Mouse (Mus musculus): ENCODE results near the gene Traf7. TPM values are rescaled to one million over a fixed set of nuclear protein-coding genes. Genes with fewer than 3 reads are reported as not detected.

Gene Traf7
- 57.3 TPM for polyA plus RNA-seq (2017; shearing (Covaris generic))

DNA sequence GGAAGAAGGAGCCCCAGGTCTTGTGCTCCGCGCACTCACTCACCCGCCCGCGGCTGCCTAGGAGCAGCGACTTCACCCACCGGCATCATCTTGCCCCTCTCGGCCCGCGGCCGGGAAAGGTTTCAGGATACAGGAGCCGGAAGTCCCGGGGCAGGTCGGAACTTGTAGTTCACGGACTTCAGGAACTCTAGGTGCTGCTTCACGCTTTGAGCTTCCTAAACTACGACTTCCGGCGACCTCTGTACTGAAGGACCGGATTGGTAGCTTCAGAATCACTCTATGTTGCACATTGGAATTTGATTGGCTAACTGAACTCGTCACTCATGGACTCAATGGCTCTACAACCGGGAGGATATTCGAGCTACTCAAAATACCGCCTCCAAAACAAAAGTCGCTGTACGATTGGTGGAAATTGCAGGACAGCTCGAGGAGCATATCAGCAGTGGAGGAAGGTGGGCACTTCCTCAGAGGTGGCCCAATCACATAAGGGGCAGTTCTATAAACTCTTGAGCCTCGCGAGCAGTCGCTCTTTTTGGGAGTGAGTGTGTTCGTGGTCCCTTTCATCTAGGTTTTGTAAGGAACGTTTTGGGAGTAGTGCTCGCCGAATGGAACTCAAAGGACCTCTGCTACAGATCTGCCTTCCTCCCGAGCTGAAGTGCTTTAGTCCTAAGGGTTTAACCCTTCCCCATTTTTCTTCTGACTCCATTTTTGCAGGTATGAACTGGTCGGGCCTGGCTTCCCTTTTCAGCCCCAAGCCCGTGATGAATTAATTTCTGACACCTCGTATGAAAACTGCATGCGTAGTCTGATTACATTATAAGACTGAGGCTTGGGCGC, at the start of gene Traf7:
Gene Traf7, minus strand, starts transcription at position 216 of the 837 bp plus-strand sequence.

DNA sequence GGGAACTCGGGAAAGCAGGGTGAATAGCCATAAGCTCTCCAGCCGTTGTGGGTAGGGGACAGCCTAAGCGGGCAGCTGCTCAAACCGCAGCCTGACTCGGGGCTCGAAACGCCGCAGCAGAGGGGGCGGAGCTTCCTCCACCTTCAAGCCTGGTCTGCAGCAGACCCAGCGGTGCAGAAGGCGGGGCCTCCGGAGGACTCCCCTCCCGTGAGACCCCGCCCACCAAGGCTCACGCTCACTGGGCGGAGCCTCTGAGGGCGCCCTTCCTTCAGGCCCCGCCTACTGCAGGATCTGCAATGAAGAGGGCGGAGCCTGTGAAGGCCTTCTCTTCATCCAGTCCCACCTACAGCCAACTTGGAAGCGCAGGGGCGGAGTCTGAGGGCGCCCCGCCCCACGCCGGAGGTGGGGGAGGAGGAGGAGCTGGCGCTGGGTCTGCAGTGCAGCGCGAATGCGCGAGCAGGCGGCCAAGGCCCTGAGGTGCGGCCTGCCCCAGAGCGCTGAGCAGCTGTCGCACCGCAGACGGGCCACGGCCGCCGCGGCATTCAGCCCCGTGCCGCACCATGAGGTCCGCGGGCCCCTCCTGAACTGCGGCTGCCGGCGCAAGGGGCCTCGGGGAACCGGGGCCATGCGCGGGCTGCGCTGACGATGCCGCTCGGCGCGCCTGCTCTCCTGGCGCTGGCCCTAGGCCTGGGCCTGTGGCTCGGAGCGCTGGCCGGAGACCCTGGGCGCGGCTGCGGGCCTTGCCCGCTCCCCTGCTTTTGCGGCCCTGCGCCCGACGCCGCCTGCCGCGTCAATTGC, 22.1 kb upstream of the Traf7 start, which contains the start of gene Pkd1:
Gene Pkd1, plus strand, starts transcription at position 217 of the 798 bp plus-strand sequence.

DNA sequence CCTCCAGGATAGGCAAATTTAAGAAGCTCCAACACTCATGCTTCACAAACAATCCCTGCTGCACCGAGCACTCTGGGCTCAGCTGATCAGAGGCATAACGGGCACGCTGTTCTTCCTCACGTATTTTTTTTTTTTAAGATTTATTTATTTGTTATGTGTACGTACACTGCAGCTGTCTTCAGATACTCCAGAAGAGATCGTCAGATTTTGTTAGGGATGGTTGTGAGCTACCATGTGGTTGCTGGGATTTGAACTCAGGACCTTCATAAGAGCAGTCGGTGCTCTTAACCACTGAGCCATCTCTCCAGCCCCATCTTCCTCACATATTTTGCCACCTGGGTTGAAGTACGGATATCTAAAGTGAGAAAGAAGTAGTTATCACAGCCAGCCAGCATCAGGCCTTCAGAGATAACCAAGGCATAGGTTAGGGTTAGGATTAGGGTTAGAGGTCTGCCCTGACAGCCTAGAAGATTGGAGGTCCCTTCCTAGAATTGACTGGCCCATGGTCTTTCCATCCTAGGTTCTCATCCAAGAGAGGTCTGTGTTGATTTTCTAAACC, 6.5 kb upstream of the Traf7 start, which contains the start of gene Rab26:
Gene Rab26, minus strand, starts transcription at position 51 of the 559 bp plus-strand sequence.

DNA sequence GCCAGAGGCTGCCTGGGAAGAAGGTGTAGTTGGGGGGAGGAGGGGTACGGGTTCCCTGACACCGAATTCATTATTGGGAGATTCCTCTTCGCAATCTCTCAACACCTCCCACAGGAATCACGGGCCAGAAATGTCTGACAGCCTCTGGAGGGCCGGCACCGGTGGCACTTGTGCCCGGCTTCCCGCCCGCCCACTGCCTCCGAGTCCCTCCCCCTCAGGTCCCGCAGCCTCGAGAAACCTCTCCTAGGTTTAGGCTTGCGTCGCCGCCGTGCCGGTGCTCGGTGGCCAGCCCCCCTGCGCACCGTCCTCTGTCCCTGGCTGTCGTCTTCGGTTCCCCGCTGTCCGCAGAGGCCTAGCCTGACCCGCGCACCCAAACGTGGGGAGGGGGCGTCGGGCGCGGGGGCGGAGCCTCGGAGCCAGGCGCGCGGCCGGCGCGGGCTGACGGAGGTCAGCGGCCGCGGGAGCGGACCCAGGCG, 39.5 kb downstream of the Traf7 start, which contains the start of gene Caskin1:
Gene Caskin1, plus strand, starts transcription at position 416 of the 476 bp plus-strand sequence.

DNA sequence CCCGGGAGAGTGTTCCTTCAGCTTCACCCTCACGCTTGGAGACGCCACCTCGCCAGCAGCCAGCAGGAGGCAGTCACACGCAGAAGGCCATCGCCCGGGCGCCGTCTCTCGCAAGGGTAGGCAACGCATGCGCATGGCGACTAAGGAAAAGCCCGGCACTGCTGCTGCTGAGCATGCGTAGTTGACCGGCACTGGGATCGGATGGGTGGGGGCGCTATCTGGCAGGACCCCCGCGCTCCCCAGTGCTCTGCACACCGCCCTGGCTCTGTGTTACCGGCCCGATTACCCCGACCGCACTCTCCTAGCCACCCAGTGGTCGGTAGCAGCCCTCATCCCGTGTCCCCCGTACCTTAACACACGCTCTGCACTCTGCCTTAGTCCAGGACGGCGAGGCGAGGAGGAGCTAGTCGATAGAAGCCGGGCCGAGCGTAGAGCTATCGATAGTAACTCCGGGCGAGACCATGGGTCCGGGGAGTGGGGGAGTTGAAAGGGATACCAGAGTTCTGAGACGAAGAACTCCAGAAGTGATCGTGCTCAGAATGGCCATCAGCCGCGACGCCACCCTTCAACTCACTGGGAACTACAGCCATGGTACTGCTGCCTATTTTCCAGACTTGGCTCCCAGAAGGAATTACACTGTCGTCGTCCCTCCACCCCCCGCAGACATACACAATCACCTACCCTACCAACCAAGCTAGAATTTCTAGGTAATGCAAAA, 48.9 kb downstream of the Traf7 start, which contains the start of gene Mlst8:
Gene Mlst8, minus strand, starts transcription at position 416 of the 718 bp plus-strand sequence.

DNA sequence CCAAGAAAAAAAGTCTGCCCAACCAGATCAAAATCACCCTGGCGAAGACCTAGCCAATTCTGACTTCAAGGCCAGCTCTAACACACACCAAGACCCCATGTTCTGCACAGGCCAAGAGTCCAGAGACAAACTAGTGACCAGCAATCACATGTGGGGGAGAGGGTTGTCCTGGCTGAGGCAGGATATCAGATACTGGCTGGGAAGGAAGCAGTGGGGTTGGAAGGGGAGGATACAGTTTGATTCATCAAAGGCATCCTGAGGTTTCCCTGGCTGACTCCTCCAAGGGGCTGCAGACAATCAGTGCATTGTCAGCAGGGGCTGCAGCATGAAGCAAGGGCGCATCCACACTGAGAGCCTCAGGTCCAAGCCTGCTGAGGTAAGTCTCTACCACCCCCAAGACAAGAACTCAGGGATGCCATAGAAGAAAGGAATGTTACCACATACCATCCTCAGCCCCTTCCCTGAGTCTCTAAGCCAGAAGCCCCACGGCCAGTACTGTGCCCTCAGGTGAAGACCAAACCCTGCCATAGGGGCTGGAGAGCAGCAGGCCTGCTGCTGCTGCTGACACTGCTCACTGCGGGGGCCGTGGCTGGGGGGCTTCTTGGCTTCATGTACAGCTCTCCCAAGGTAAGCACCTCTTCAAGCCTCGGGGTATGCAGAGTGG, 54.0 kb downstream of the Traf7 start, which contains the start of gene Bricd5:
Gene Bricd5, plus strand, starts transcription at position 273 of the 664 bp plus-strand sequence.

DNA sequence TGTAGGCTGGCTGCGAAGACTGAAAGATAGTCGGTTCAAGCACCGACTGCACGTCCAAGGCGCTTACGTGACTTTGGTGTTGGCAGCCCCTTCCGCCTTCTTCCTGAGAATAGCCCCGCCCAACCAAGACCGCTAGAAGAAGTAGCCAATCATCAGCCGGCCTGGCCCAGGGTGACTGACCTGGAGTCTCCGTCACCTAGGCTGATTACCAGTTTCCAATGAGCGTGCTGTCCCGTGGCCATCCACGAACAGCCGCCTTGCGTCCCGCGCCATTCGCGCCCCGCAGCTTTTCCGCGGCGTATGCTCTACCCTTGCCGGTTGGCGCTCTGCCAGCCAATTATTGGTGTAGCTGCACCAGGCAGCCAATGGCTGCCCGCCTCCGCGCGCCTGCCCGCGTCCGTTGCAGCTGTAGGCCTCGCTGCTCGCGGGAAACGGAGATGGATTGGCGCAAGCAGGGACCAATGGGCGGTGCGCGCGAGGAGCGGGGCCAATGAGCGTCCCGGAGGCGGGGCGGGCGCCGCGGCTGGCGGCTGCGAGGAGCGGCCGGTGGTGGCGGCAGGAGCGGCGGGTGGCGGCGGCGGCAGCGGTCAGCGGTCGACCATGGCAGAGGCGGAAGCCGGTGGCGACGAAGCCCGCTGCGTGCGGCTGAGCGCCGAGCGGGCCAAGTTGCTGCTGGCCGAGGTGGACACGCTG, 57.7 kb downstream of the Traf7 start, which contains the start of the genes E4f1 and Pgp:
Gene E4f1, minus strand, starts transcription at position 404 of the 693 bp plus-strand sequence.
Gene Pgp, plus strand, starts transcription at position 483 of the 693 bp plus-strand sequence.

Other genes with a start within 250 kb of the Traf7 start
- 0.46 TPM for gene Abca17, start 176.9 kb downstream of the Traf7 start, polyA plus RNA-seq (2017; shearing (Covaris generic))
- gene Abca3, start 176.0 kb downstream of the Traf7 start, polyA plus RNA-seq (2017; shearing (Covaris generic)): 18.0 TPM
- 197 TPM for gene Rnps1, start 113.4 kb downstream of the Traf7 start, polyA plus RNA-seq (2017; shearing (Covaris generic))
- 57.8 TPM for gene Eci1, start 101.3 kb downstream of the Traf7 start, polyA plus RNA-seq (2017; shearing (Covaris generic))
- gene Dnase1l2, start 84.8 kb downstream of the Traf7 start, polyA plus RNA-seq (2017; shearing (Covaris generic)): 2.1 TPM
- gene E4f1, start 57.6 kb downstream of the Traf7 start, polyA plus RNA-seq (2017; shearing (Covaris generic)): 118 TPM
- 14.9 TPM for gene Pgp, start 57.5 kb downstream of the Traf7 start, polyA plus RNA-seq (2017; shearing (Covaris generic))
- 0.74 TPM for gene Bricd5, start 54.1 kb downstream of the Traf7 start, polyA plus RNA-seq (2017; shearing (Covaris generic))
- gene Mlst8, start 48.9 kb downstream of the Traf7 start, polyA plus RNA-seq (2017; shearing (Covaris generic)): 18.7 TPM
- gene Caskin1, start 39.3 kb downstream of the Traf7 start, polyA plus RNA-seq (2017; shearing (Covaris generic)): 0.39 TPM
- 2.1 TPM for gene Rab26, start 6.3 kb upstream of the Traf7 start, polyA plus RNA-seq (2017; shearing (Covaris generic))
- 41.2 TPM for gene Pkd1, start 21.9 kb upstream of the Traf7 start, polyA plus RNA-seq (2017; shearing (Covaris generic))
- gene Tsc2, start 104.7 kb upstream of the Traf7 start, polyA plus RNA-seq (2017; shearing (Covaris generic)): 34.6 TPM
- gene Nthl1, start 104.7 kb upstream of the Traf7 start, polyA plus RNA-seq (2017; shearing (Covaris generic)): 3.4 TPM
- gene Slc9a3r2, start 122.4 kb upstream of the Traf7 start, polyA plus RNA-seq (2017; shearing (Covaris generic)): not detected
- gene Npw, start 130.5 kb upstream of the Traf7 start, polyA plus RNA-seq (2017; shearing (Covaris generic)): not detected
- gene Zfp598, start 141.7 kb upstream of the Traf7 start, polyA plus RNA-seq (2017; shearing (Covaris generic)): 17.8 TPM
- gene Syngr3, start 162.0 kb upstream of the Traf7 start, polyA plus RNA-seq (2017; shearing (Covaris generic)): 1.9 TPM
- 27.8 TPM for gene Gfer, start 168.2 kb upstream of the Traf7 start, polyA plus RNA-seq (2017; shearing (Covaris generic))
- 2.1 TPM for gene Noxo1, start 168.3 kb upstream of the Traf7 start, polyA plus RNA-seq (2017; shearing (Covaris generic))
- gene Tbl3, start 179.7 kb upstream of the Traf7 start, polyA plus RNA-seq (2017; shearing (Covaris generic)): 45.0 TPM
- gene Rnf151, start 190.1 kb upstream of the Traf7 start, polyA plus RNA-seq (2017; shearing (Covaris generic)): not detected
- gene Rps2, start 190.2 kb upstream of the Traf7 start, polyA plus RNA-seq (2017; shearing (Covaris generic)): 933 TPM
- 150 TPM for gene Ndufb10, start 196.5 kb upstream of the Traf7 start, polyA plus RNA-seq (2017; shearing (Covaris generic))
- not detected for gene Rpl3l, start 199.9 kb upstream of the Traf7 start, polyA plus RNA-seq (2017; shearing (Covaris generic))
- gene Msrb1, start 208.7 kb upstream of the Traf7 start, polyA plus RNA-seq (2017; shearing (Covaris generic)): 9.2 TPM
- gene Hs3st6, start 225.1 kb upstream of the Traf7 start, polyA plus RNA-seq (2017; shearing (Covaris generic)): not detected